Mouse (Mus musculus): ENCODE data around the gene Hnrnpu. TPM values are rescaled to one million over a fixed set of nuclear protein-coding genes. Genes with fewer than 3 reads are reported as not detected.

Hnrnpu gene
- polyA plus RNA-seq, 1 experiment: 406 TPM

DNA sequence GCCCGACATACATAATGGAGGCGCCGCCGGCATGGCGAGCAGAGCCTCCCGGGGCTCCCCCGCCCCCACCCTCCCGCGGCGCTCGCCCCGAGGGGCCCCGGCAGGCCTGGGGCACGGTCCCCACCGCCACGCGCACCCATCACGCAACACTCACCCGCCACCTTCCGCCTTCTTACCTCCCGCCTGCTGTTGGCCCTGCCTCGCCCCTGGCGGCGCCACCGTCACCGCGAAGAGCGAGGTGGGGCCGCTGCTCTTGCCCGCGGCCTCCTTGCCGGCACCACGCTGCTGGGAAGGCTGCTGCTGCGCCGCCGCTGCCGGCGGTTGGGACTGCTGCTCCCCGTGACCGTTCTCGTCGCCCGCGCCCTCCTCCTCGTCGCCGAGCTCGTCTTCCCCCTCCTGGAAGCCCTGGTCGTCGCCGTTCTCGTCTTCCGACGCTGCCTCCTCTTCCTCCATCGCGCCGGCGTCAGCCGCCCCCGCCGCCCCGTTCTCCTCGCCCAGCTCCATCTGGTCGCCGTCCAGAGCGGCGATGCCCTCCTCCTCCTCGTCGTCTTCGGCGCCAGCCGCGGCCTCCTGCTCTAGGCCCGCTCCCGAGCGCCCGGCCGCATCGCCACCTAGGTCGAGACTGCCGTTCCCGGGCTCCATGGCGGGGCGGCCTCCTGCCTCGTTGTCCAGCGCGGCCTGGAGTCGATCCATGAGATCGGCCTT is 668 bp downstream of the Hnrnpu start:
- peak; percentile 46; the same call in 1 of the 2 replicates for TF ChIP-seq POLR2A (IDR thresholded peaks at IDR 0.05; ENCODE audit: borderline replicate concordance, control insufficient read depth, low read depth, low read length)
- no peak for TF ChIP-seq CTCF (IDR thresholded peaks at IDR 0.05; ENCODE audit: control insufficient read depth, insufficient read depth, low read length)
- peak overlapping the region; percentile 100 for H3K27ac ChIP-seq (ENCODE audit: control insufficient read depth, insufficient read depth, low read depth, low read length, poor library complexity)
- peak overlapping the region; percentile 99 for H3K4me3 ChIP-seq (replicated peaks; ENCODE audit: control insufficient read depth, low read depth, low read length)
- H3K4me1 ChIP-seq (ENCODE audit: control insufficient read depth, insufficient read depth, low read length): no peaks in the 10 kb centered on the region; the same call in 1 of the 2 replicates
- 1% methylated on average over 87 of the region's 89 CpGs for WGBS

DNA sequence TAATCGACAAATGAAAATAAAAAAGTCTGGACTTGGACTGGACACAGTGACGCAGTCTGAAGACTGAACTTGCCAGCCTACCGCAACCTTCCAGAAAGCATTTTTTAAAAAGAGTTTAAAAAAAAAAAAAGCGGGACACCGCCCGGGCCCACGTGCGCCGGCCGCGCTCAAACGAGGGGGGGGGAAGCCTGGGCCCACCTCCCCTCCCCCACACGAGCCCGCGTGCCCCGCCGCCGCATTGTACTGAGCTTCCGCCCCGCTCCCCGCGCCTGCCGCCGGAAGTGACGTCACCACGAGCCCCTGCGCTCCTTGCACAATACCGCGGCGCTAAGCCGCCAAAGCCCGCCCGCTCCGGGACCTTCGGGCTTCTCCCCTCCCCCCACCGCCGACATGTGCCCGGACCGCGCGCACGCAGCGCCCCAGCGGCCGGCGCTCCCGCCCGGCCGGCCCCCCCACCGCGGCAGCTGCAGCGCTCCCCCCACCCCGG is 1.3 kb downstream of the Hnrnpu start:
- TF ChIP-seq POLR2A (IDR thresholded peaks at IDR 0.05; ENCODE audit: borderline replicate concordance, control insufficient read depth, low read depth, low read length) (peak; percentile 30; the same call in 1 of the 2 replicates), CTCF (IDR thresholded peaks at IDR 0.05; ENCODE audit: control insufficient read depth, insufficient read depth, low read length) (no peak)
- peak overlapping the region; percentile 100 for H3K27ac ChIP-seq (ENCODE audit: control insufficient read depth, insufficient read depth, low read depth, low read length, poor library complexity)
- under 1% methylated on average over 50 of the region's 53 CpGs for WGBS
- H3K4me3 ChIP-seq (replicated peaks; ENCODE audit: control insufficient read depth, low read depth, low read length): peak overlapping the region; percentile 99
- H3K4me1 ChIP-seq (ENCODE audit: control insufficient read depth, insufficient read depth, low read length): no peaks in the 10 kb centered on the region; the same call in 1 of the 2 replicates

DNA sequence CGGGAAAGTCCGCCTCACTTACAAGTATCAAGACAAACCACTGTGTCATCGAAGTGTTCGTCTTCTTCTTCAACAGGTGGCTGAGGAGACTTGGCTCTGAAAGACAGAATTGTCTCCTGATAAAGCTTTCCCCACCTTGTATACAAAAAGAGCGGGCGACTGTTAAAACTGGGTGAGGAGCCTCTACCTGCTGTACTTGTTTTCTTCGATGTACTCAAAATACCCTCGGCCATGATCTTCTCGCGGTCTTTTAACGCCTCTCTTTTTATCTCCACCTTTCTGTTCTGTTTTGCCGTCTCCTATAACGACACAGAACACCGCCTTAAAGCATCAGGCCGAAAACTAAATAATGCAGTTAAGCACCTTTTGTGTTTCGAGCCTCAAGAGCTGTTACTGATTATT is 1.7 kb downstream of the Hnrnpu start:
- H3K4me3 ChIP-seq (replicated peaks; ENCODE audit: control insufficient read depth, low read depth, low read length): peak overlapping the region; percentile 99
- H3K4me1 ChIP-seq (ENCODE audit: control insufficient read depth, insufficient read depth, low read length): no peaks in the 10 kb centered on the region; the same call in 1 of the 2 replicates
- H3K27ac ChIP-seq (ENCODE audit: control insufficient read depth, insufficient read depth, low read depth, low read length, poor library complexity): peak overlapping the region; percentile 100
- TF ChIP-seq POLR2A (IDR thresholded peaks at IDR 0.05; ENCODE audit: borderline replicate concordance, control insufficient read depth, low read depth, low read length) (no peak), CTCF (IDR thresholded peaks at IDR 0.05; ENCODE audit: control insufficient read depth, insufficient read depth, low read length) (no peak)
- under 1% methylated on average over 16 of the region's 16 CpGs for WGBS

DNA sequence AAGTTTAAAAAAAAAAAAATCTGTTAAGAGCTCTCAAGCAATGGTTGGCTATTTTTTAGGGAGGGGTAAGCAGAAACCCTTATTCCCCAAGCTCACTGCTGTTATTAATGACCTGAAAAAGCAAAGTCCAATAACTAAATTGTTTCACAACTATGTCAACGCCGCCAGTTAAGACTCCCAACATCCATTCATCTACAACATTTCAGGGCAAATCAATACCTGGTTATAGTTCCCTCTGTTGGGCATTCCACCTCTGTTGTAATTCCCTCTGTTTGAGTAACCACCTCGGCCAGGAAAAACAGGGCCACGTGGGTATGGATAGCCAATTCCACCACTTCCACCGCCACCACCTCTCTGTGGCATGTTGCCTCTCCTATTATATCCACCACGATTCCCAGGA is 7.7 kb downstream of the Hnrnpu start:
- Histone ChIP-seq H3K4me1 (ENCODE audit: control insufficient read depth, insufficient read depth, low read length) (no peaks in the 10 kb centered on the region), H3K4me3 (replicated peaks; ENCODE audit: control insufficient read depth, low read depth, low read length) (no peak overlapping the region), H3K27ac (ENCODE audit: control insufficient read depth, insufficient read depth, low read depth, low read length, poor library complexity) (no peak overlapping the region)
- WGBS: 67% methylated on average over 6 of the region's 6 CpGs
- TF ChIP-seq POLR2A (IDR thresholded peaks at IDR 0.05; ENCODE audit: borderline replicate concordance, control insufficient read depth, low read depth, low read length) (no peak), CTCF (IDR thresholded peaks at IDR 0.05; ENCODE audit: control insufficient read depth, insufficient read depth, low read length) (no peak)

DNA sequence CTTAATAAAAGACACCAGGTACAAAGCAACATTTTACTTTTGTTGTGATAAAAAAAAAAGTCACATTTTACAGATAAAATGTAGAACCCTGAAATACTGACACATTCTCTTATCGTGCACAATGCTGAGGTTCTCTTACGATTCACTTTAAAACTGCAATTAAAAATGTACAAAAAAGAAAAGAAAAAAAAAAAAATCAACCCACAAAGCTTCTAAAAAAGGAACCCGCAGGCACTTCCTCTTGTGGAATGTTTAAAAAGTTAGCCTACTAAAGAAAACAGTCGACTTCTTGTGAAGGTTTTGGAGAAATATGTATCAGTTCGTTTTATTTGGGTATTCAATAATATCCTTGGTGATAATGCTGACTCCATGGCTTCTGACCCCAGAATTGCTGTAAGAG is 8.6 kb downstream of the Hnrnpu start:
- H3K4me1 ChIP-seq (ENCODE audit: control insufficient read depth, insufficient read depth, low read length): no peaks in the 10 kb centered on the region
- WGBS: 4% methylated on average over 5 of the region's 5 CpGs
- TF ChIP-seq POLR2A (IDR thresholded peaks at IDR 0.05; ENCODE audit: borderline replicate concordance, control insufficient read depth, low read depth, low read length) (no peak), CTCF (IDR thresholded peaks at IDR 0.05; ENCODE audit: control insufficient read depth, insufficient read depth, low read length) (no peak)
- H3K27ac ChIP-seq (ENCODE audit: control insufficient read depth, insufficient read depth, low read depth, low read length, poor library complexity): no peak overlapping the region
- no peak overlapping the region for H3K4me3 ChIP-seq (replicated peaks; ENCODE audit: control insufficient read depth, low read depth, low read length)

DNA sequence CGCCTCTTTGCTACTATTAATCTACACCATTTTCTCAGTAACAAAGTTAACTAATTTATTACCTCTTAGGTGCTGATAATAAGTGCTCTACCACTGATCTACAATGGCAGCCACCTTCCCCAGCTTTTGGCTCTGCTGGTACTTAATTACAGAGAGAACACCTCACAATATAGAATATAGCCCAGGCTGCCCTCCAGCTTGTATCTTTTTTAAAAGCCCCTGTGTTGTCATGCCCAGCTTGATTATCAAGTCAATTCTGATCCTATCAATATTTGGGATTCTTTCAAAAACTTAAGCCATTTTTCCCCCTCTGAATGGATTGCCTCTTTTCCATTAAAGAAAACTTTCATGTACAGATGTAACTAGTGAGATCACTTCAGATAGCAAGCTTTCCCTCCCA is 10.6 kb downstream of the Hnrnpu start:
- WGBS: 88% methylated on average over 1 of the region's 1 CpGs
- TF ChIP-seq CTCF (IDR thresholded peaks at IDR 0.05; ENCODE audit: control insufficient read depth, insufficient read depth, low read length) (no peak), POLR2A (IDR thresholded peaks at IDR 0.05; ENCODE audit: borderline replicate concordance, control insufficient read depth, low read depth, low read length) (no peak)
- H3K4me1 ChIP-seq (ENCODE audit: control insufficient read depth, insufficient read depth, low read length): no peaks in the 10 kb centered on the region
- no peak overlapping the region for H3K4me3 ChIP-seq (replicated peaks; ENCODE audit: control insufficient read depth, low read depth, low read length)
- no peak overlapping the region for H3K27ac ChIP-seq (ENCODE audit: control insufficient read depth, insufficient read depth, low read depth, low read length, poor library complexity)

DNA sequence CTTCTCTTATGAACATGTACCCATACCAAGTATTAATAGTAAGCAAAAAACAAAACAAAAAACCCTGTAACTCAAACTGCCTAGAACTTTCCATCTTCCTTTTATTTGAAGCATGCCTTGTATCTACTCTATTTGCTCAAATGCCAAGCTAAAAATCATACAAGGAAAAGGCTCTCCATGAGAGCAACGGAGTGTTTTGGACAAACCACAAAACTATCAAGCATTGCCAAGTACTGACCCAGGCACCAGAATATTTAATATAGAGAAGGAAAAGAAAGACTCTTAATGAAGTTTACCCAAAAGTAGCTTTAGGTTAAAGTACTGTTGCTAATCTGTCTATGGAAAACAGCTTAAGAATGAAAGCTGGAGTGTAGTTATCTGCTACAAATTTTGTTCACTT is 11.2 kb downstream of the Hnrnpu start:
- TF ChIP-seq CTCF (IDR thresholded peaks at IDR 0.05; ENCODE audit: control insufficient read depth, insufficient read depth, low read length) (no peak), POLR2A (IDR thresholded peaks at IDR 0.05; ENCODE audit: borderline replicate concordance, control insufficient read depth, low read depth, low read length) (no peak)
- no peak overlapping the region for H3K4me3 ChIP-seq (replicated peaks; ENCODE audit: control insufficient read depth, low read depth, low read length)
- no peaks in the 10 kb centered on the region; the same call in 1 of the 2 replicates for H3K4me1 ChIP-seq (ENCODE audit: control insufficient read depth, insufficient read depth, low read length)
- no peak overlapping the region for H3K27ac ChIP-seq (ENCODE audit: control insufficient read depth, insufficient read depth, low read depth, low read length, poor library complexity)
- WGBS: 77% methylated on average over 1 of the region's 1 CpGs

DNA sequence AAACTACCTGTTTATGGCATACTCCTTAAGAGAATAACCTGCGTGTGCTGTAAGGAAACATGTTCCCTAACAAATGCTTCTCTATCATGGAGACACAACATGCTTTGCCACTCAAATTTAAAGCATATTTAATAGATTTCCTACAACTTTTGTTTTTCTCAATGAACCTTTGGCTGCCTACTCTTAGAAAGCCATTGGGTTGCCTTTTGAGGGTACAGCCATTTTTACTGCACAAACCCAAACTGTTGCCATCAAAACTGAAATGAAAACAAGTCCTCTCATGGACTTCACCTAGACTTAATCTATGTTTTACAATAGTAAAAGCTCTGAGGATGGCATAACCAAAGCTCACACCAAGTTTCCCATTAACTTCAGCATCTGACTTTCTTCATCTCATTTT is 13.0 kb downstream of the Hnrnpu start:
- Histone ChIP-seq H3K27ac (ENCODE audit: control insufficient read depth, insufficient read depth, low read depth, low read length, poor library complexity) (no peak overlapping the region), H3K4me1 (ENCODE audit: control insufficient read depth, insufficient read depth, low read length) (no peaks in the 10 kb centered on the region; the same call in 1 of the 2 replicates), H3K4me3 (replicated peaks; ENCODE audit: control insufficient read depth, low read depth, low read length) (no peak overlapping the region)
- 85% methylated on average over 1 of the region's 1 CpGs for WGBS
- TF ChIP-seq POLR2A (IDR thresholded peaks at IDR 0.05; ENCODE audit: borderline replicate concordance, control insufficient read depth, low read depth, low read length) (no peak), CTCF (IDR thresholded peaks at IDR 0.05; ENCODE audit: control insufficient read depth, insufficient read depth, low read length) (no peak)

Measured in bone marrow, adult 2 months (tissue).